Mouse (Mus musculus) kidney, adult 2 months (tissue): ENCODE results near the gene Rabepk. TPM values are rescaled to one million over a fixed set of nuclear protein-coding genes. Genes with fewer than 3 reads are reported as not detected.
A peak's percentile ranks its signal among the peaks of the same experiment; 100 is the strongest.
"Not testable (repeated sequence)": the region's sequence is repeated elsewhere in the genome, so short reads cannot be mapped to it uniquely, and the experiment has no call there.

ENCODE experiments used
- DNase-seq: peaks from one replicate; pipeline ENCODE4 v3.0.0; 2021
- H3K27ac ChIP-seq: fragments of 200-500 bp; 2 replicates; pipeline ENCODE4 v1.5.1; 2012; ENCODE audit warnings: low read depth, low read length, control low read depth, inconsistent platforms; ENCODE audit not compliant: insufficient read depth
- H3K27me3 ChIP-seq: fragments of 200-500 bp; replicated peaks from 2 replicates; pipeline ENCODE4 v1.6.1; 2012; ENCODE audit warnings: mild to moderate bottlenecking, moderate library complexity, low read length, inconsistent platforms; ENCODE audit not compliant: control insufficient read depth, insufficient read depth
- H3K36me3 ChIP-seq: fragments of 200-500 bp; 2 replicates; pipeline ENCODE4 v1.6.1; 2012; ENCODE audit warnings: mild to moderate bottlenecking, moderate library complexity, low read length, inconsistent platforms; ENCODE audit not compliant: control insufficient read depth, insufficient read depth
- H3K4me1 ChIP-seq: fragments of 200-500 bp; 2 replicates; pipeline ENCODE4 v1.6.1; 2011; ENCODE audit warnings: low read length; ENCODE audit not compliant: control insufficient read depth, insufficient read depth
- H3K4me3 ChIP-seq: fragments of 200-500 bp; 2 replicates; pipeline ENCODE4 v1.5.1; 2011; ENCODE audit warnings: mild to moderate bottlenecking, low read depth, low read length, control low read depth; ENCODE audit not compliant: insufficient read depth
- CTCF ChIP-seq: fragments of 200-500 bp; conservative IDR thresholded peaks from 2 replicates; pipeline ENCODE4 v1.5.1; 2011; ENCODE audit warnings: low read depth, mild to moderate bottlenecking, control low read depth, low read length, moderate library complexity, mixed read lengths; ENCODE audit not compliant: insufficient read depth, insufficient read length
- POLR2A ChIP-seq: fragments of 200-500 bp; IDR thresholded peaks from one replicate; pipeline ENCODE4 v1.6.1; 2011; ENCODE audit warnings: low read depth, low read length, control low read depth
- WGBS: fragments of 180-500 bp; shearing (Covaris S2); methylation state at CpG from one replicate; pipeline ENCODE4 v1.1.7; 2018; 5-methylcytosine and 5-hydroxymethylcytosine counted together
- polyA plus RNA-seq: library from polyadenylated mRNA; depleted of rRNA; stranded (reverse); fragments of >200 nt; gene quantifications from 2 replicates; pipeline ENCODE4 v1.2.3, GENCODE M21; 2012; rRNA removed

The Rabepk gene
- polyA plus RNA-seq = 25.8 and 28.1 TPM in 2 replicates

GRCm38 (mm10) chr2:34799357-34800256 is at the start of gene Rabepk:
Gene Rabepk, minus strand, starts transcription at chr2:34799912.
- H3K27me3 ChIP-seq = no peaks in the 10 kb centered on the region
- peaks cover 9% of the 10 kb centered on the region; the same call in 1 of the 2 replicates for H3K4me1 ChIP-seq
- no peaks in the 10 kb centered on the region; the same call in 1 of the 2 replicates for H3K36me3 ChIP-seq
- peak; percentile 93 for DNase-seq
- peak within 1 kb of the TSS; percentile 72 for H3K4me3 ChIP-seq
- WGBS = 3% methylated on average over 44 of the region's 44 CpGs
- TF ChIP-seq CTCF (no peak), POLR2A (peak; percentile 68)
- peak within 1 kb of the TSS; percentile 92 for H3K27ac ChIP-seq

GRCm38 (mm10) chr2:34847702-34848101 is 48.0 kb upstream of the Rabepk start:
- TF ChIP-seq CTCF (no peak), POLR2A (no peak)
- H3K27me3 ChIP-seq = no peaks in the 10 kb centered on the region
- 82% methylated on average over 1 of the region's 1 CpGs for WGBS
- H3K4me3 ChIP-seq = no peak overlapping the region
- no peaks in the 10 kb centered on the region; the same call in 1 of the 2 replicates for H3K36me3 ChIP-seq
- DNase-seq = no peak
- H3K27ac ChIP-seq = no peak overlapping the region
- no peaks in the 10 kb centered on the region for H3K4me1 ChIP-seq

- no peaks in the 10 kb centered on the region for H3K4me1 ChIP-seq
- no peaks in the 10 kb centered on the region for H3K27me3 ChIP-seq
- DNase-seq = peak; percentile 88
- no peak overlapping the region for H3K4me3 ChIP-seq
- H3K36me3 ChIP-seq = no peaks in the 10 kb centered on the region
- TF ChIP-seq CTCF (no peak), POLR2A (no peak)
- 63% methylated on average over 11 of the region's 11 CpGs for WGBS
- H3K27ac ChIP-seq = peak overlapping the region; percentile 70; the same call in 1 of the 2 replicates
Observed at GRCm38 (mm10) chr2:34843211-34843939, 43.7 kb upstream of the Rabepk start.

GRCm38 (mm10) chr2:34841706-34842105 is 42.0 kb upstream of the Rabepk start:
- TF ChIP-seq CTCF (no peak), POLR2A (no peak)
- Histone ChIP-seq H3K4me1 (no peaks in the 10 kb centered on the region), H3K27me3 (no peaks in the 10 kb centered on the region), H3K4me3 (no peak overlapping the region), H3K36me3 (no peaks in the 10 kb centered on the region), H3K27ac (no peak overlapping the region)
- 82% methylated on average over 8 of the region's 8 CpGs for WGBS
- no peak for DNase-seq

GRCm38 (mm10) chr2:34840143-34840542 is 40.4 kb upstream of the Rabepk start:
- peak; percentile 27; the same call in 1 of the 2 replicates for TF ChIP-seq CTCF
- not testable (repeated sequence) for DNase-seq, H3K4me3 ChIP-seq, H3K36me3 ChIP-seq, H3K27ac ChIP-seq, H3K4me1 ChIP-seq, H3K27me3 ChIP-seq
- 80% methylated on average over 5 of the region's 5 CpGs for WGBS

GRCm38 (mm10) chr2:34835669-34836068 is 36.0 kb upstream of the Rabepk start:
- 0 out of 2 replicates have a peak, but pooled peaks cover 1% of the 10 kb centered on the region for H3K27me3 ChIP-seq
- H3K4me3 ChIP-seq = no peak overlapping the region
- H3K27ac ChIP-seq = no peak overlapping the region
- no peaks in the 10 kb centered on the region for H3K36me3 ChIP-seq
- 76% methylated on average over 3 of the region's 3 CpGs for WGBS
- no peak for DNase-seq
- H3K4me1 ChIP-seq = no peaks in the 10 kb centered on the region
- TF ChIP-seq CTCF (no peak), POLR2A (no peak)

- no peaks in the 10 kb centered on the region for H3K4me1 ChIP-seq
- no peak overlapping the region for H3K27ac ChIP-seq
- H3K4me3 ChIP-seq = no peak overlapping the region
- 90% methylated on average over 17 of the region's 17 CpGs for WGBS
- no peak for DNase-seq
- H3K27me3 ChIP-seq = 0 out of 2 replicates have a peak, but pooled peaks cover 1% of the 10 kb centered on the region
- H3K36me3 ChIP-seq = no peaks in the 10 kb centered on the region
- TF ChIP-seq POLR2A (no peak), CTCF (no peak)
Observed at GRCm38 (mm10) chr2:34833624-34834023, 33.9 kb upstream of the Rabepk start.

- H3K36me3 ChIP-seq, DNase-seq, H3K27me3 ChIP-seq, H3K4me1 ChIP-seq, H3K4me3 ChIP-seq, H3K27ac ChIP-seq: not testable (repeated sequence)
- 68% methylated on average over 11 of the region's 11 CpGs for WGBS
Observed at GRCm38 (mm10) chr2:34832766-34833457, 33.2 kb upstream of the Rabepk start, which contains the start of gene Gm34653. Gene Gm34653, plus strand, starts transcription at chr2:34833007.

- H3K4me3 ChIP-seq, H3K36me3 ChIP-seq, H3K27ac ChIP-seq, DNase-seq, H3K27me3 ChIP-seq, H3K4me1 ChIP-seq: not testable (repeated sequence)
- WGBS = 95% methylated on average over 17 of the region's 17 CpGs
Observed at GRCm38 (mm10) chr2:34830066-34830465, 30.4 kb upstream of the Rabepk start.
